Mouse (Mus musculus) lung, postnatal 0 days (tissue): ENCODE data around the gene Dock2. TPM values are rescaled to one million over a fixed set of nuclear protein-coding genes. Genes with fewer than 3 reads are reported as not detected.

ENCODE experiments used
- ATAC-seq: fragments of 200-750 bp; cut with Nextera tagmentation; 2 replicates; pipeline ENCODE4 v1.8.0; 2017; ENCODE audit warnings: moderate library complexity
- DNase-seq: peaks from one replicate; pipeline ENCODE4 v3.0.0-alpha.2; 2016; ENCODE audit warnings: low spot score
- H3K27ac ChIP-seq: fragments of 300-500 bp; sonication (generic); 2 replicates; pipeline ENCODE4 v1.5.1; 2014; ENCODE audit warnings: antibody characterized with exemption, mild to moderate bottlenecking, low read length, mixed read lengths
- H3K27me3 ChIP-seq: fragments of 300-500 bp; sonication (generic); replicated peaks from 2 replicates; pipeline ENCODE4 v1.6.1; 2014; ENCODE audit warnings: low read length, mixed read lengths; ENCODE audit not compliant: insufficient read depth
- H3K36me3 ChIP-seq: fragments of 300-500 bp; sonication (generic); 2 replicates; pipeline ENCODE4 v1.6.1; 2014; ENCODE audit warnings: low read length, mixed read lengths; ENCODE audit not compliant: insufficient read depth
- H3K4me1 ChIP-seq: fragments of 300-500 bp; sonication (generic); 2 replicates; pipeline ENCODE4 v1.6.1; 2014; ENCODE audit warnings: antibody characterized with exemption, low read depth, low read length, mixed read lengths; ENCODE audit not compliant: insufficient read depth
- H3K4me2 ChIP-seq: fragments of 300-500 bp; sonication (generic); replicated peaks from 2 replicates; pipeline ENCODE4 v1.6.1; 2014; ENCODE audit warnings: low read depth, mild to moderate bottlenecking, low read length, moderate library complexity, mixed read lengths
- H3K4me3 ChIP-seq: fragments of 300-500 bp; sonication (generic); 2 replicates; pipeline ENCODE4 v1.5.1; 2014; ENCODE audit warnings: low read depth, low read length
- H3K9ac ChIP-seq: fragments of 300-500 bp; sonication (generic); replicated peaks from 2 replicates; pipeline ENCODE4 v1.6.1; 2014; ENCODE audit warnings: low read depth, mild to moderate bottlenecking
- H3K9me3 ChIP-seq: fragments of 300-500 bp; sonication (generic); 2 replicates; pipeline ENCODE4 v1.6.1; 2016; ENCODE audit warnings: low read length, mixed read lengths
- CTCF ChIP-seq: IDR thresholded peaks from 2 replicates; pipeline ENCODE4 v1.5.1; 2016; ENCODE audit warnings: antibody characterized with exemption, mild to moderate bottlenecking
- EP300 ChIP-seq: IDR thresholded peaks from 2 replicates; pipeline ENCODE4 v1.6.1; 2016; ENCODE audit warnings: antibody characterized with exemption, mild to moderate bottlenecking, control low read depth
- WGBS: fragments of 180-500 bp; shearing (Covaris S2); extraction: QIAGEN DNeasy Blood & Tissue Kit; methylation state at CpG from one replicate; pipeline ENCODE4 v1.1.7; 2014; 5-methylcytosine and 5-hydroxymethylcytosine counted together
- polyA plus RNA-seq: library from polyadenylated mRNA; unstranded; fragments of >200 nt; fragmentation: Nextera tagmentation; extraction: Ambion mirVana; gene quantifications from 2 replicates; pipeline ENCODE4 v1.2.1, GENCODE M21; 2015

The Dock2 gene
- polyA plus RNA-seq, 1 experiment from 2014 or later: 1.8 TPM

- no peaks in the 10 kb centered on the region for H3K9me3 ChIP-seq
- H3K4me3 ChIP-seq: no peak overlapping the region
- H3K4me1 ChIP-seq: no peaks in the 10 kb centered on the region
- H3K27ac ChIP-seq: no peak overlapping the region
- DNase-seq: no peak
- no peak overlapping the region for H3K4me2 ChIP-seq
- TF ChIP-seq CTCF (no peak), EP300 (no peak)
- H3K36me3 ChIP-seq: no peaks in the 10 kb centered on the region
- WGBS: 67% methylated on average over 7 of the region's 7 CpGs
- H3K27me3 ChIP-seq: no peaks in the 10 kb centered on the region
- ATAC-seq: 0 out of 2 replicates have a peak, but pooled peaks have one; percentile 23
- no peak overlapping the region for H3K9ac ChIP-seq
These were observed 258.4 kb downstream of the Dock2 start for GRCm38 (mm10) chr11:34525096-34525891.

DNA sequence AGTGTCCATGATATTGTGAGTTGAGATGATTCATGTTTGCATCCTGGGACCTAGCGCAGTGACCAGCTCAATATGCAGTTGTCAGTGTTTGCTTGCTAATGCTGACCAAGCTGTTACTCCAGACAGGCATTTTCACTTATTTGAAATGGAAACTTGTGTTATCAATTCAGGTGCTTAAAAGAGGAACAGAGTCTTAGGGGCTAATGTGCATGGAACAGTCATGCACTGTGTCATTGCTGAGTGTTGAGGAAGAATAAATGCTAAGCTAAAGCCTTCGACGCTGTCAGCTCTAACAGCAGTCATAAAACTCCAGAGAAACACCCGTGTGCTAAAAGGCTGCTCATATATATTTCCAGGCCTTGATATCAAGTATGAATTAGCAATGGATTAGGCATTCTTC, 259.1 kb downstream of the Dock2 start:
- H3K27me3 ChIP-seq: no peaks in the 10 kb centered on the region
- ATAC-seq (no peak), DNase-seq (no peak)
- H3K4me1 ChIP-seq: no peaks in the 10 kb centered on the region
- no peak overlapping the region for H3K27ac ChIP-seq
- no peaks in the 10 kb centered on the region for H3K36me3 ChIP-seq
- no peak for TF ChIP-seq EP300
- TF ChIP-seq CTCF: no peak
- H3K4me3 ChIP-seq: no peak overlapping the region
- no peak overlapping the region for H3K9ac ChIP-seq
- WGBS: 81% methylated on average over 4 of the region's 4 CpGs
- no peak overlapping the region for H3K4me2 ChIP-seq
- no peaks in the 10 kb centered on the region for H3K9me3 ChIP-seq

DNA sequence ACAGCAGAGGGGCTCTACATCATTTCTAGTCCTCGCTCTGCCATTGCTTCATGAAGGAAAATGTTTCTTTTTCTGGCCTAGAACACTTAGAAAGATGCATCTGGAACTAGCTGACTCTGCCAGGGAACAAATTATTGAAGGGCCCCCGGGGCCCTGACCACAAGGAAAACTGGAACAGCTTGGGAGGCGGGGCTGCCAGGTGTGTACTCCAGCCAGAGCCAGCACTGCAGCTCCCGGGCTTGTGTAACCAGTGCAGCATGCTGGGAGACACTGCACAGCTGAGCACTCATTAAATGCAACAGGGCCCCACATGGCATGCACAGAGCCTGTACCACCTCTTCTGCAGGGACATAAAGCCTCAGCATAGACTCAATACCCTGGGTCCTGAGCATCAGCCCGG, 265.1 kb downstream of the Dock2 start:
- 50% methylated on average over 5 of the region's 5 CpGs for WGBS
- Histone ChIP-seq H3K27ac (no peak overlapping the region), H3K4me1 (no peaks in the 10 kb centered on the region), H3K4me3 (no peak overlapping the region), H3K9ac (no peak overlapping the region), H3K4me2 (no peak overlapping the region), H3K36me3 (no peaks in the 10 kb centered on the region), H3K9me3 (no peaks in the 10 kb centered on the region), H3K27me3 (no peaks in the 10 kb centered on the region)
- ATAC-seq (no peak), DNase-seq (no peak)
- TF ChIP-seq EP300: no peak
- TF ChIP-seq CTCF: no peak

DNA sequence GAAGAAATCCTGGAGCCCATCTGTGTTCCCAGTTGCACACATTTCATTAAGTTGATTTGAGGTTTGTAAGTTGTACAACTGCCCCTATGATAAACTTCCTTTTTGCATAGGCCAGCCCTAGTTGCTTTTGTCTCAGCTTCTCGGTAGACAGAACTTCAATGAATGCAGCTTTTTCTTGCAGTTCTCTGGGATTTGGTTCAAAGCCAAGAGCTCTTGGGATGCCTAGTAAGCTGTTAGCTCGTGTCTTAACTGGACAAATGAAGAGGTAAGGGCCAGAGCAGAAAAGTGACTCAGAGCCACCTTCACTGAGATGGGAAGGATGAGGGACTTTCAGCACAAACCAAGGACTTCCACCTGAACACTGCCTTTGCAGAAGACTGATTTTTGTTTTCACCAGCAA, 266.7 kb downstream of the Dock2 start:
- Histone ChIP-seq H3K36me3 (no peaks in the 10 kb centered on the region), H3K9me3 (no peaks in the 10 kb centered on the region), H3K27me3 (no peaks in the 10 kb centered on the region), H3K4me2 (no peak overlapping the region), H3K4me3 (no peak overlapping the region), H3K4me1 (no peaks in the 10 kb centered on the region), H3K27ac (no peak overlapping the region), H3K9ac (no peak overlapping the region)
- TF ChIP-seq EP300 (no peak), CTCF (no peak)
- ATAC-seq (no peak), DNase-seq (no peak)
- 27% methylated on average over 2 of the region's 2 CpGs for WGBS

DNA sequence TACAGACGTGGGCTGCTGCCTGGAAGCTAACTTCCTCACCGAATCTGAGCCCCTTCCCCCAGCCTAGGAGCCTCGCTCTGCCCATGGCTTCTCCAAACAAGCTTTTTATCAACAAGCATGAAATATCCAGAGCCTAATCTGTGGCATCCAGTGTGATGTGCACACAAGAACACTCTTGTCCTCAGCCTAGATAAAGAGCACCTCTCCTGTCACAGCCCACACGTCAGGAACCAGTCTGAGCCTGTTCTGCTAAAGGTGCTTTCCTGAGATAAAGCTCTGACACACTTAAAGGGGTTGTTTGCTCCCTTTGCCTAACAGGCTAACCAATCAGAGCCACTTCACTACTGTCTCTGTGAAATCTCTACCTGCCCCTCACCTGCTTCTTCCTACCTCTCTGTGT, 268.4 kb downstream of the Dock2 start:
- Histone ChIP-seq H3K27ac (no peak overlapping the region), H3K36me3 (no peaks in the 10 kb centered on the region), H3K9ac (no peak overlapping the region), H3K4me2 (no peak overlapping the region), H3K4me1 (no peaks in the 10 kb centered on the region), H3K9me3 (no peaks in the 10 kb centered on the region), H3K4me3 (no peak overlapping the region), H3K27me3 (no peaks in the 10 kb centered on the region)
- no peak for DNase-seq
- no peak for ATAC-seq
- WGBS: 20% methylated on average over 4 of the region's 4 CpGs
- no peak for TF ChIP-seq CTCF

DNA sequence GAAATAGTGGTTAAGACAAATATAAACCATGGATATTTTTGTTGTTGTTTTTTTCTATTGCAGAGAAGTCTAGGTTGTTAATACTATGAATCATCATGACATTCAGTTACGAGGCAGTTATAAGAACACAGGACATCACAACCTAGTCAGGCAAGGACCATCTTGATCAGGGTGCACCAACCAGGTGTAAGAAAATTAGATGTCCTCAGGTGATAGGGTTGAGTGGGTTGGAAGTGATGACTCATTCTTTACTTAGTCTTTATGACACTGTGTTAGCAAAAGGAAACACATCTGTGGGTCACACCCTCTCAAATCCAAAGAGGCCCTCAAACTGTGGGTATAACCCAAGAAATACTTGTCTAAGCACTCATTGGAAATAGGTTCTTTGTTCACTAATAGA, 277.3 kb downstream of the Dock2 start:
- H3K4me2 ChIP-seq: no peak overlapping the region
- DNase-seq: no peak
- H3K27me3 ChIP-seq: no peaks in the 10 kb centered on the region
- H3K9me3 ChIP-seq: no peaks in the 10 kb centered on the region
- no peaks in the 10 kb centered on the region for H3K36me3 ChIP-seq
- no peak overlapping the region for H3K27ac ChIP-seq
- no peaks in the 10 kb centered on the region for H3K4me1 ChIP-seq
- no peak for TF ChIP-seq CTCF
- TF ChIP-seq EP300: no peak
- 74% methylated on average over 1 of the region's 1 CpGs for WGBS
- ATAC-seq: no peak
- no peak overlapping the region for H3K4me3 ChIP-seq
- no peak overlapping the region for H3K9ac ChIP-seq
